Mouse (Mus musculus) frontal cortex, postnatal 36 days (tissue): ENCODE results near the gene Exoc2.

Experiments
- DNase-seq, 2 experiments: peaks; one replicate each; pipeline ENCODE4 v3.0.0; 2022; ENCODE audit warnings: low spot score in 2 of 2

Gene Exoc2

DNA sequence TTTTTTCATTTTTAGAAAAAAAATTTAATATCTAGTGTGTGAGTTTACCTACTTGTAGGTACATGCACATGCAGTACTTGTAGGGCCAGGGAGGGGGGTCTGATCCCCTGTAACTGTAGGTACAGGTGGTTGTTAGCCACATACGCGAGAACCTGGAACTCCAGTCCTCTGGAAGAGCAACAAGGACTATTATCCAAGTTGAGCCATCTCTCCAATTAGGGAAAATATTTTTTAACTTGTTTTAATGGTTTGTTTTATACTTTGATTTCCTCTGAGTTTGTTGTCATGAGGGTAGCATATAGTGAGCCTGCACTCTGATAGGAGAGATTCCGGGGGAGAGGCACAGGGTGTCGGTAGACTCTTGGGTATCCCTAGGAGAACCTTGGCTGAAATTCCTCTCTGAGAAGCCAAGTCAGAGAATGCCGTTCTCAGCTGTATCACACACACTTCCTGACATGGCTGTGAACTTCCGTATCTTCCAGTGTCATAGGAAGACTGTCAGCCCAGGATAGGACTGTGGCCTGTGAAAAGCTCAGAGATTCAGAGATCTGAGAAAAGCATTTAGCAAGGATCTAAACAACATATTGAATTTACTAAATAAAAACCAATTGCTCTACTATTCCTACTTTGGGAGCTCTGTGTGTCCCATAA is 206.3 kb downstream of the Exoc2 start:
- no peak for DNase-seq

DNA sequence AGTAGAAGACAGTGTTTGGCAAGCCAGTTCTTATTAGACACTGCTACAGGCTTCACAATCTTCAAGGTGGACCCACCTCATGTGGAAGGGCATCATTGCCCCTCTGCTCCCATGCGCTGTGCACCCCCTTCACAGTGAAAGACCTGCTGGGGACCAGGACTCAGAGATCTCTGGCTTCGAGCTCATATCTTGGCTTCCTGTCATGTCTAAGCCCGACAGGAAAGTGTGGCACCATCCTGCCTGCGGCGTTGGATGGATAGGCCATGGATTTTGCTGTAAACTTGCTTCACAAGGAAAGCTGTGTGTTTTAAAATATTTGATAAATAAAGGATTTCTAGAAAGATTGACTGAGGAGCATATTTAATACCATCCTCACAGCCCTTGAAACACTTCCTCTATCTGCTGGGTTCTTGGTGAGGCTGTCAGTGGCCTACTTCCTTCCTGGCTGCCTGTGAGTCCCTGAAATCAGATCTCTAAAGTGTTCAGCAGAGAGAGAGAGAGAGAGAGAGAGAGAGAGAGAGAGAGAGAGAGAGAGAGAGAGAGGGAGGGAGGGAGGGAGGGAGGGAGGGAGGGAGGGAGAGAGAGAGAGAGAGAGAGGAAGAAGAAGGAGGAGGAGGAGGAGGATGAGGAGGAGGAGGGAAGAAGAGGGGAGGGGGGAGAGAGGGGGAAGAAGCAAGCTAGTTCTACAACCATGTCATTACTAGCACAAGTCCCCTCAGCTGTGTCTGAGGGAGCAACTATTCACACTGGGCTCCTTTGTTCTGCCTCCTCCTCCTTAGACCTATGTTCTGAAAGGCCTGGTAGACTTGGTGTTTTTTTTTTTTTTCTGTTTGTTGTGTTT is 207.0 kb downstream of the Exoc2 start:
- DNase-seq: no peak

DNA sequence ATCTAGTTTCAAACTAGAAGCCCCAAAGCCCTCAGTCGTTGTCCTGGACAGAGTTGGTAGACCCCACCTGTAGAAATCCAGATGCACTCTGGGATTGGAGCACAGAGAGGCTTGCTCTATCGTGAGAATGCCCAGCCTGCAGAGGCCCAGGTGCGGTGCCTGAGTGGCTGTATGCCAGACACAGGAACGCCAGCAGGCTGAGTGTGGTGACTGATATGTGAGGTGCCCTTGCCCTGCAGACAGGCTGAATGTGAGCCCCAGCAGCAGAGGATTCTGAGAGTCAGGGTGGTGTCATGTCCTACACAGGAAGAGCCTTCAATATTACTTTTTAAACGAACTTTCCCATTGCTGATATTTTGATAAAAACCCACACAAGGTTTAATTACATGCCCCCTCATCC is 208.0 kb downstream of the Exoc2 start:
- DNase-seq: no peak

DNA sequence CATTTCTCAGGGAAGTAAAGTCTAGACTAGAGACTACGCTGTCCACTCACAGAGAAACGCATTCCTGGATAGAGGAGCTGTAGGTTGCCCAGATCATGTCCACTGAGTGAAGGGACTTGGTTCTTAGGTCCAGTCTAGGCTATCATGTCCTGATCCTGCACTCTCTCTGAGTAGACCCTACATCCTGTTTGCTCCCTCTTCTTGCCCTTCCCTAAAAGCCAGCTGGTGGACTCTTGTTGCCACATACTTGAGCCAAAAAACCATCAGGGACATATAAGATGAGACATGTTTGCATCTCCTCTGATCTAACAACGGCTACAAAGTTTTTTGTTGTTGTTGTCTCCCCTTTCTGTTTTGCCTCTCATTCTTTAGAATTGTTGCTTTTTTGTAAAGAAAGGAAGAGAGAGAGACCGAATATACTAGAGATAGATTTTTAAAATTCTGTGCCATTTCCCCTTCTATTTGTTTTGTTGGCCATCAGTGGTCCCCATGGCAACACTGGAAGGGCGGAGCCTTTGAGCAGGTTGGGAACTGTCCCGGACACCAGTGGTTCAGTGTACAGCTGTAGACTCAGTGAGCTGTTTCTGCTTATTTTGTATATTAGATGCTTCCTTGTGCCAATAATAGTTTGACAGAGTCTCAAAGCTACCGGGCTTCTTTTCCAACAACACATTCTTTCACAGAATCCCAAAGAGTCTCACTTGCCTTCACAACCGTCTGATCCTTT is 209.7 kb downstream of the Exoc2 start:
- DNase-seq: no peak
